Mouse (Mus musculus): ENCODE measurements around the gene Gm20431.

DNA sequence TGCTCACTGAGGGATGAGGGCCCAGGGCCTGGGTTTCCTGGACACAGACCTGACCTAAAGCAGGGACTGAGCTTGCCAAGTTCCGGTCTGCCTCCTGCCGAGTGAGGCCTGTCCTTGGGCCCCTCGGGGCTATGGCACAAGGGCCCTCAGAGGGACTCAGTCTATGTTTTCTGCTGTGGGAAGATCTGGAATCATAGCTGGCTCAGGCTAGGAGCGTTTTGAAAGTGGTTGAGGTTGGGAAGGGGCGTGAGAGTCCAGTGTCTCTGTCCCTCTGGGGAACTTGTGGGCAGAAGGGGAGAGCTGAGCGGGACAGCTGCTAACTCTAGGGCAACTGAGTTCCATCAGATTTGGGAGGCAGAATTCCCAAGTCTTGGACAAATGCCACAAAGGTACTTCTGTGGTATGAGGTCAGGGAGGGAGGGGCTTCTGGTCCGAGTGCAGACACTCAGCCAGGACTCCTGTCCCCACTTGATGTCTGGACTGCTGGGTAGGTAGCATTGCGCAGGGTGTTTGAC is 60.8 kb downstream of the Gm20431 start:
- TF ChIP-seq HCFC1 (IDR thresholded peaks at IDR 0.05; ENCODE audit: borderline replicate concordance, insufficient read depth, low read length) (no peak), CHD2 (IDR thresholded peaks at IDR 0.05; ENCODE audit: low read depth, low read length) (no peak), ZNF384 (IDR thresholded peaks at IDR 0.05; ENCODE audit: low read depth, low read length) (no peak)

Data from ES-E14 (cell line).